Mouse (Mus musculus) liver, embryonic 15.5 days (tissue): ENCODE results near the gene Nfe2. TPM values are rescaled to one million over a fixed set of nuclear protein-coding genes. Genes with fewer than 3 reads are reported as not detected.
A peak's percentile ranks its signal among the peaks of the same experiment; 100 is the strongest.

ENCODE experiments used
- ATAC-seq: fragments of 200-750 bp; cut with Nextera tagmentation; 2 replicates; pipeline ENCODE4 v1.8.0; 2017; ENCODE audit warnings: moderate number of reproducible peaks, mild to moderate bottlenecking, moderate library complexity; ENCODE audit not compliant: insufficient read depth
- H3K27ac ChIP-seq: fragments of 300-500 bp; sonication (generic); replicated peaks from 2 replicates; pipeline ENCODE4 v1.5.1; 2015; ENCODE audit warnings: mild to moderate bottlenecking, inconsistent platforms
- H3K27me3 ChIP-seq: fragments of 300-500 bp; sonication (generic); 2 replicates; pipeline ENCODE4 v1.6.1; 2015; ENCODE audit warnings: mild to moderate bottlenecking, inconsistent platforms
- H3K36me3 ChIP-seq: fragments of 300-500 bp; sonication (generic); replicated peaks from 2 replicates; pipeline ENCODE4 v1.6.1; 2015; ENCODE audit warnings: moderate library complexity, mild to moderate bottlenecking, inconsistent platforms
- H3K4me1 ChIP-seq: fragments of 300-500 bp; sonication (generic); replicated peaks from 2 replicates; pipeline ENCODE4 v1.6.1; 2015; ENCODE audit warnings: inconsistent platforms
- H3K4me2 ChIP-seq: fragments of 300-500 bp; sonication (generic); 2 replicates; pipeline ENCODE4 v1.6.1; 2015; ENCODE audit warnings: moderate library complexity, mild to moderate bottlenecking, inconsistent platforms
- H3K4me3 ChIP-seq: fragments of 300-500 bp; sonication (generic); replicated peaks from 2 replicates; pipeline ENCODE4 v1.5.1; 2015; ENCODE audit warnings: mild to moderate bottlenecking, inconsistent platforms
- H3K9ac ChIP-seq: fragments of 300-500 bp; sonication (generic); 2 replicates; pipeline ENCODE4 v1.6.1; 2015; ENCODE audit warnings: moderate library complexity, mild to moderate bottlenecking, inconsistent platforms
- H3K9me3 ChIP-seq: fragments of 300-500 bp; sonication (generic); replicated peaks from 2 replicates; pipeline ENCODE4 v1.6.1; 2016; ENCODE audit warnings: inconsistent platforms
- WGBS: fragments of 180-500 bp; shearing (Covaris S2); methylation state at CpG from one replicate; pipeline ENCODE4 v1.1.7; 2015; ENCODE audit warnings: mixed read lengths; ENCODE audit not compliant: insufficient replicate concordance; 5-methylcytosine and 5-hydroxymethylcytosine counted together
- microRNA counts: library from miRNA; unstranded; fragments of <30 nt; microRNA quantifications from one replicate; lab custom pipeline; 2016
- microRNA-seq: library from miRNA; unstranded; fragments of <30 nt; microRNA quantifications from one replicate; pipeline ENCODE4, GENCODE M21; 2016
- polyA plus RNA-seq: library from polyadenylated mRNA; unstranded; fragments of >200 nt; fragmentation: Nextera tagmentation; extraction: Ambion mirVana; gene quantifications from 2 replicates; pipeline ENCODE4 v1.2.1, GENCODE M21; 2015

The Nfe2 gene
- polyA plus RNA-seq, 1 experiment from 2014 or later = 207 TPM

- peak overlapping the region; percentile 30 for H3K4me3 ChIP-seq
- no peak overlapping the region for H3K9ac ChIP-seq
- peaks cover 29% of the 10 kb centered on the region for H3K36me3 ChIP-seq
- WGBS = 11% methylated on average over 15 of the region's 15 CpGs
- peak overlapping the region; percentile 63 for H3K27ac ChIP-seq
- peaks cover 30% of the 10 kb centered on the region for H3K4me1 ChIP-seq
- peak overlapping the region; percentile 35 for H3K4me2 ChIP-seq
- H3K9me3 ChIP-seq = no peaks in the 10 kb centered on the region
- no peaks in the 10 kb centered on the region for H3K27me3 ChIP-seq
- peak; percentile 76 for ATAC-seq
These were observed 43.0 kb downstream of the Nfe2 start for GRCm38 (mm10) chr15:103214971-103215907.

DNA sequence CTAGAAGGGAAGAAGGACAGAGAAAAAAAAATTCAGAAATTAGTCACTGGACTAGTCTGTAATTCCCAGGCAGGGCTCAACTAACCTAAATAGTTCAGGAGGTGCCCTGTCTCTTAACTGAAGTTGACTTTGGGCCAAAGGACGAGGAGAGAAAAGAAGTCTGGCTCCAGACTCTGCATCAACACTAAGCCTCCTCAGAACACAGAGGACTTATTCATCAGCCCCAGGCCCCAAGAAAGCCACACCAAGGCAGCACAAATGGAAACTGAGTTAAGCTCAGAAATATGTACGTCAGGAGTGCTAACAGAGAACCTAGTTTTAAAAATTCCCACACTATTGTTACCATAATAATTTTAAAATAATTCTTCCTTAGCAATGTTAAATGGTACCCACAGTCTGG lies 44.1 kb downstream of the Nfe2 start:
- Histone ChIP-seq H3K27ac (0 out of 2 replicates have a peak overlapping the region, but pooled peaks have one; percentile 16), H3K27me3 (no peaks in the 10 kb centered on the region), H3K4me1 (peaks cover 30% of the 10 kb centered on the region), H3K4me3 (no peak overlapping the region), H3K4me2 (peak overlapping the region; percentile 9; the same call in 1 of the 2 replicates), H3K9ac (no peak overlapping the region), H3K9me3 (no peaks in the 10 kb centered on the region), H3K36me3 (peaks cover 40% of the 10 kb centered on the region)
- 74% methylated on average over 2 of the region's 2 CpGs for WGBS
- no peak for ATAC-seq

- Histone ChIP-seq H3K36me3 (peaks cover 95% of the 10 kb centered on the region), H3K4me3 (no peak overlapping the region), H3K9ac (no peak overlapping the region), H3K27me3 (no peaks in the 10 kb centered on the region), H3K4me1 (no peaks in the 10 kb centered on the region), H3K27ac (no peak overlapping the region), H3K9me3 (no peaks in the 10 kb centered on the region), H3K4me2 (no peak overlapping the region)
- no peak for ATAC-seq
- 73% methylated on average over 2 of the region's 2 CpGs for WGBS
These were observed 53.0 kb downstream of the Nfe2 start for GRCm38 (mm10) chr15:103205156-103205555.

DNA sequence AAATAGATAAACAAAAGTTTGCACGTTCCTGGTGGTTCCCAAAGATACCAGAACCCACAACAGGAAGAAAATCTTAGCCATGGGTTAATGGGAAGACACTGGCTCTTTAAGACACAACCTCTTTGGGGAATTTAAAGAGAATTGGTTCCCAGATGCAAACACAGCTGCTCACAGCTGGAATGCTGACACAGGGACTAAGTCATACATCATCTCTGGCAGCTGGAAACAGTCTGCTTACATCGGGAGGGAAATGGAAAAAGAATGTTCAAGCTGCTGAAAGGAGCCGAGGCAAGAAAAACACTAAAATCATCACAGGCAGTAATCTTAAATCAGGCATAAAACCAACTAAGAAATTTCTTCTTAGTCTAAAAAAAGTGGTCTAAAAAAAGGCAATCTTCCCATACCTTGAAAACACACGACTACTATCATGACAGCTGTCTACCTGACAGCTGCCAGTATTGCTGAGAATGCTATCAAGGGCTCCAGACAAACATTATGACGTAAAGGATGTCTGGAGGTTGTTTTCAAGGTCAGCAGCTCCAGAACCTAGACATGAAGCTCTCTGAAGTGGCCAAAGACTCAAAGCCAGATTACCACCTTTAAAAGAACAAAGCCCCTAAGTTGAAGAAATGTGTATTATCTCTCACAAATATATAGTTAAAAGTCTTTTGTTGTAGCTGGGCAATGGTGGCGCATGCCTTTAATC lies 56.0 kb downstream of the Nfe2 start:
- Histone ChIP-seq H3K4me3 (no peak overlapping the region), H3K9ac (no peak overlapping the region), H3K27me3 (no peaks in the 10 kb centered on the region), H3K36me3 (peaks cover 95% of the 10 kb centered on the region), H3K27ac (no peak overlapping the region), H3K4me2 (no peak overlapping the region), H3K4me1 (no peaks in the 10 kb centered on the region), H3K9me3 (no peaks in the 10 kb centered on the region)
- ATAC-seq = no peak
- 60% methylated on average over 6 of the region's 6 CpGs for WGBS

MicroRNAs encoded within 50 kb of the gene (microRNA counts, 519-probe panel; counts per million panel counts)
- microRNA mmu-miR-148b (lab: Ali Mortazavi, UCI) = 3,607 counts per million, percentile 73 among the panel's probes with 10 or more counts

Small RNA genes within 50 kb of the gene (microRNA-seq; reads per million reads assigned to microRNA genes)
- 486 reads per million, percentile 69 among the genes with 10 or more reads in this experiment for gene Mir148b

Other genes with a start within 250 kb of the Nfe2 start
- 0.15 and 0.26 TPM in 2 replicates for gene Hoxc4, start 239.5 kb downstream of the Nfe2 start, polyA plus RNA-seq
- 4.6 and 5.4 TPM in 2 replicates for gene Smug1, start 91.3 kb downstream of the Nfe2 start, polyA plus RNA-seq
- gene Cbx5, start 18.6 kb downstream of the Nfe2 start, polyA plus RNA-seq = 44.5 and 49.2 TPM in 2 replicates
- 193 and 220 TPM in 2 replicates for gene Hnrnpa1, start 18.0 kb downstream of the Nfe2 start, polyA plus RNA-seq
- 196 and 203 TPM in 2 replicates for gene Copz1, start 14.3 kb upstream of the Nfe2 start, polyA plus RNA-seq
- gene Gpr84, start 52.2 kb upstream of the Nfe2 start, polyA plus RNA-seq = 0.86 and 1.0 TPM in 2 replicates
- gene Zfp385a, start 81.7 kb upstream of the Nfe2 start, polyA plus RNA-seq = 6.0 and 6.6 TPM in 2 replicates
- 15.9 and 19.1 TPM in 2 replicates for gene Itga5, start 108.4 kb upstream of the Nfe2 start, polyA plus RNA-seq
- gene Gtsf1, start 172.1 kb upstream of the Nfe2 start, polyA plus RNA-seq = not detected in 2 replicates
- not detected in 2 replicates for gene Gtsf2, start 190.1 kb upstream of the Nfe2 start, polyA plus RNA-seq
- 7.0 and 7.2 TPM in 2 replicates for gene Nckap1l, start 195.4 kb upstream of the Nfe2 start, polyA plus RNA-seq
- 0.25 and 0.29 TPM in 2 replicates for gene Pde1b, start 244.6 kb upstream of the Nfe2 start, polyA plus RNA-seq